Mouse (Mus musculus): ENCODE data around the gene Gstt1. TPM values are rescaled to one million over a fixed set of nuclear protein-coding genes. Genes with fewer than 3 reads are reported as not detected.

The Gstt1 gene
- polyA plus RNA-seq, 1 experiment from 2014 or later, result 7.7 TPM

DNA sequence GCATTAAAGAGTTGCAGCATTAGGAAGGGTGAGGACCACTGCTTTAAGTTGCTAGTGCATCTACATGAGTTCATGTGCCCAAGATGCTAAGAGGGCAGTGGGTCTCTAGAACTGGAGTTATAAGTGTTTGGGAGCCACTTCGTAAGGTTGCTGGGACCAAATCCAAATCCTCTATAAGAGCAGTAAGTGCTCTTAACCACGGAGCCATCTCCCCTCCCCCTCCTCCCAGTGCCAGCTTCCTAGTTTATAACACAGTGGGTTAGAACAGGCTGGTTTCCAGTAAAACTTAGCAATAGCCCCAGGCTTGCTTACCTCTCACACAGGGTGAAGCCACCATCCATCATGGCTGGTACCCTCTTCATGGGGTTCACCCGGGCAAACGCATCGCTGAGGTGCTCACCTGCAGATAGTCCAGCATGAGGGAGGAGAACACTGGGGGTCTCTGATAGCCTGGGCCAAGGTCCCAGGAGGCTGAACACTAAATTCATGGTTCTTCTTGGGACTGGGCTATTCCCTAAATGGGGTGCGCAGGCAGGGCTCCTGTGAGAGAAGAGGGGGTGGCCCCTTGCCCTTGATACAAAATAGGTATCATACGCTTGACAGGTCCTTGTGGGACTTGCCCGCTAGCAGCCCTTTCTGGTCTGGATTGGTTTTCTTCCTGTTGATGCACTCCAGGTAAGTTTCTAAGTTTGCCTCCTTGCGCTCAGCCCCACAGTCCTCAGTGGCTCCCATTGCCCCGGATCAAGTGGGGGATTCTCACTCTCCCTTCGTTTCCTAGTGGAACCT is 1.5 kb downstream of the Gstt1 start:
- no peak for ATAC-seq (ENCODE audit: low FRiP score)
- no peaks in the 10 kb centered on the region for H3K9me3 ChIP-seq
- 52% methylated on average over 11 of the region's 11 CpGs for WGBS
- no peak overlapping the region for H3K27ac ChIP-seq
- H3K36me3 ChIP-seq, result no peaks in the 10 kb centered on the region
- peaks cover 22% of the 10 kb centered on the region for H3K27me3 ChIP-seq
- H3K4me3 ChIP-seq, result peak overlapping the region; percentile 41
- peaks cover 17% of the 10 kb centered on the region for H3K4me1 ChIP-seq (replicated peaks)
- H3K9ac ChIP-seq, result peak overlapping the region; percentile 66; the same call in 1 of the 2 replicates
- peak overlapping the region; percentile 68 for H3K4me2 ChIP-seq

DNA sequence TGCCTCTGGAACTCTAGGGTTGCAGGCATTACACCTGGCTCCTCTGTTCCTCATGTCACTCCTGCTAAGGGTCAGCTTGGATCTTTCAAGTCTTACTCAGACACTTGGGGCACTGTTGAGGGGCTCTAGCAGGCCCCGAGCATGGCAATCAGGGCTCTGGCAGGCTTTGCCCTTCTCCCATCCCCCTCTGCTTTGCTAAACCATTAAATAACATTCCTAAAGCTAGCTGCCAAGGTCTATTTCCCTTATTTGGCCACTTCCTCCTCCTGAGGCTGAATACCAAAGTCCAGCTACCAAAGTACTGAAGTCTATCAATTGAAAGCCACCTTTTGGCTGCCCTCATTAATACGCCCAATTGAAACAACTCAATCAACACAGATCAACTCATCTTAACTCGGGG is 3.5 kb downstream of the Gstt1 start:
- no peaks in the 10 kb centered on the region for H3K9me3 ChIP-seq
- no peak overlapping the region for H3K4me3 ChIP-seq
- H3K9ac ChIP-seq, result no peak overlapping the region
- WGBS, result 35% methylated on average over 3 of the region's 3 CpGs
- H3K36me3 ChIP-seq, result no peaks in the 10 kb centered on the region
- no peak overlapping the region for H3K4me2 ChIP-seq
- H3K27ac ChIP-seq, result no peak overlapping the region
- peaks cover 22% of the 10 kb centered on the region for H3K27me3 ChIP-seq
- H3K4me1 ChIP-seq (replicated peaks), result peaks cover 21% of the 10 kb centered on the region
- no peak for ATAC-seq (ENCODE audit: low FRiP score)

DNA sequence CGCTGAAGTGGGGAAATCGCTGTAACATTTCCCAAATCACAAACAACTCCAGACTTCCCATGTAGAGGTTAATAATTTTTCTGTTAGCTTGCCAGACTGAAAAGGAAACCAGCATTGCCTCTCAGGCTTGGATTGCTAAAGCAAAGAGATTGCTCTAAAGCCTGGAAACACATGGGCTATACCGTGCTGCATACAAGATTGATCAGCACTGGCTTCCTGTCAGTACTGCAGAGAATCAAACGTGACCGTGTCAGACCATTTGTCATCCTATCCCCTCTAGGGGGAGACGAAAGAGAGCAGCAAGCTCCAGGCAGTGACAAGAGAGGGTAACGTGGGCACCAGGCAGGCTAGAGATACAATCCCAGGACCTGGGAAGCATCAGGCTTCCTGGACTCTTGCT is 7.6 kb downstream of the Gstt1 start:
- ATAC-seq (ENCODE audit: low FRiP score), result no peak
- Histone ChIP-seq H3K27me3 (0 out of 2 replicates have a peak, but pooled peaks cover 3% of the 10 kb centered on the region), H3K36me3 (no peaks in the 10 kb centered on the region), H3K4me2 (no peak overlapping the region), H3K4me1 (replicated peaks) (peaks cover 4% of the 10 kb centered on the region), H3K9me3 (no peaks in the 10 kb centered on the region), H3K9ac (peak overlapping the region; percentile 46; the same call in 1 of the 2 replicates), H3K4me3 (no peak overlapping the region), H3K27ac (peak overlapping the region; percentile 18; the same call in 1 of the 2 replicates)
- 23% methylated on average over 7 of the region's 7 CpGs for WGBS

DNA sequence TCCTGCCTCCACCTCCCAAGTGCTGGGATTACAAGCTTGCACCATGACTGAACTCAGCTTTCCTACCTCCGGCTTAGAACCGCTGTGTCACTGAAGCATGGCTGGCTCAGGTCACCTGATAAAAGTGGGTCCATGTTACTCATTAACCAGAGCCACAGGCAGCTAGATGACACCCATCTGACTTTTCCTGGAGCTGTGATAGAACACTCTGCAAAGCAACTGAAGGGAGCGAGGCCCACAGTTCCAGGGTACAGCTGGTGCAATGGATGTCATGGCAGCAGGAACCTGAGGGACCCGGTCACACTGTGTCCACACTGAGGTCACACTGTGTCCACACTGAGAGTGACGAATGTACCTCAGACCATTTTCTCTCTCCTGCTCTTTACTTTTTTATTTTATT is 8.5 kb downstream of the Gstt1 start:
- 87% methylated on average over 5 of the region's 5 CpGs for WGBS

DNA sequence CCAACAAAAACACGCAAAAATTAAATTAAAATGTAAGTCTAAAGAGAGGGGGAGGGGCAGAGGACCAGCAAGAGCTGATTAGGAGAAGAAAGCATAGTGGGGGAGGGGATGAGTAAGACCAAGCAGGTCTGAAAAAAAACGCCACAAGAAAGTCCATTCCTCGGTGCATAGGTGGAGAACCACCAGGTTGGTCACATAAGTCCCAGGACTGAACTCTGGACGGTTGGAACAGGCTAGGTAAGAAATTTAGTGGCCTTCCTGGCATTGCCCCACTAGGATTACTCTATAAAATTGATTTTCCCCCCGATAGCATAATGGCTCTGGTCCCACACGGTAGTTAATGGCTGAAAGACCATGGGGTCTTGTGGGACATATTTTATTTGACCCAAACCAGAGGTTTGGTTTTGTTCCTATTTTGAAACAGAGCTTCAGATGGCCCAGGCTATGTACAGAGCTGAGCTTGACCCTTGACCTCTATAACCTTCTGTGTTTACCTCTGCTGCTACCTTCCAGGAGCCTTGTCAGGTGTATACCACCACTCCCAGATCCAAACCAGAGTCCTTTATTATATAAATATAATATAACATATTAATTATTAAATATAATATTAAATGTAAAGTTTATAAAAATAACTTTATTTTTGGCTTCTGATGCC is 9.2 kb downstream of the Gstt1 start:
- H3K4me1 ChIP-seq (replicated peaks), result peaks cover 4% of the 10 kb centered on the region
- 74% methylated on average over 6 of the region's 6 CpGs for WGBS
- H3K4me3 ChIP-seq, result no peak overlapping the region
- no peaks in the 10 kb centered on the region for H3K9me3 ChIP-seq
- no peak overlapping the region for H3K4me2 ChIP-seq
- no peaks in the 10 kb centered on the region for H3K36me3 ChIP-seq
- peaks cover 6% of the 10 kb centered on the region; the same call in 1 of the 2 replicates for H3K27me3 ChIP-seq
- ATAC-seq (ENCODE audit: low FRiP score), result no peak
- H3K27ac ChIP-seq, result no peak overlapping the region
- H3K9ac ChIP-seq, result no peak overlapping the region

More for the DNA sequence above, 8.5 kb downstream of the Gstt1 start:
- Histone ChIP-seq H3K4me1 (replicated peaks) (peaks cover 4% of the 10 kb centered on the region), H3K9me3 (no peaks in the 10 kb centered on the region), H3K36me3 (no peaks in the 10 kb centered on the region), H3K9ac (no peak overlapping the region), H3K4me3 (no peak overlapping the region), H3K4me2 (no peak overlapping the region), H3K27ac (no peak overlapping the region), H3K27me3 (peaks cover 7% of the 10 kb centered on the region; the same call in 1 of the 2 replicates)
- no peak for ATAC-seq (ENCODE audit: low FRiP score)

DNA sequence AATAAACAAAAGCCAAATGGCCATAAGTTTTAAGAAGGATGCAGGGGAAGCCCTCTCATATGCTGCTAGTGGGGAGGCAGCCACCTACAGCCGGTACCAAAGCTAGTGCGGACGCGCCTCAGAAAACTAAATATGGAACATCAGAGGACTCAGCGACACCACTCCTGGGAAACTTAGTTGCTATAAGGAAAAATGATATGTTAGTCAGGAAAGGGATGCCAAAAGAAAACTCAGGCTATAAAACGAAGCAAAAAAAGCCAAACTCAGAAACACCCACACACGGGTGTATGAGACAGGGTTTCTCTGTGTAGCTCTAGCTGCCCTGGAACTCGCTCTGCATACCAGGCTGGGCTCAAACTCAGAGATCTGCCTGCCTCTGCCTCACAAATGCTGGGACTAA is 10.1 kb downstream of the Gstt1 start:
- 95% methylated on average over 8 of the region's 8 CpGs for WGBS
- no peak overlapping the region for H3K27ac ChIP-seq
- H3K9ac ChIP-seq, result no peak overlapping the region
- no peak overlapping the region for H3K4me2 ChIP-seq
- H3K9me3 ChIP-seq, result no peaks in the 10 kb centered on the region
- ATAC-seq (ENCODE audit: low FRiP score), result no peak
- H3K27me3 ChIP-seq, result peaks cover 15% of the 10 kb centered on the region
- H3K4me1 ChIP-seq (replicated peaks), result peaks cover 4% of the 10 kb centered on the region
- H3K4me3 ChIP-seq, result no peak overlapping the region
- no peaks in the 10 kb centered on the region for H3K36me3 ChIP-seq

DNA sequence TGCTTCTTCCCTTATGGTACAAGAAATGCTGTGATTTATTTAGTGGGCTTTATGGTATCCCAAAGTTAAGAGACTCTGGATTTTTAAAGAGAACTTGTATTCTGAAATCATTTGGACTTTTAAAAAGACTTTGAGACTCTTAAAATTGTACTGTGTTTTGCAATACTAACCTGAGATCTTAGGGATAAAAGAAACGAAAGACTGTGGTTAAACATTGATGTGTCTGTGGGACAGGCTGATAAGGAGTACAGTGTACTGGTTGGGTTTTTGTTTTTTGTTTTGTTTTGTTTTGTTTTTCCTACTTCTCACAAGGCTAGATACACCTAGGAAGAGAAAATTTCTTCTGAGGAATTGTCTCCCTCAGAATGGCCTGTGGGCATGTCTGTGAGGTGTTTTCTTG is 12.9 kb downstream of the Gstt1 start:
- no peaks in the 10 kb centered on the region for H3K9me3 ChIP-seq
- H3K27ac ChIP-seq, result no peak overlapping the region
- H3K36me3 ChIP-seq, result no peaks in the 10 kb centered on the region
- 76% methylated on average over 1 of the region's 1 CpGs for WGBS
- no peak for ATAC-seq (ENCODE audit: low FRiP score)
- peaks cover 43% of the 10 kb centered on the region for H3K27me3 ChIP-seq
- peaks cover 8% of the 10 kb centered on the region for H3K4me1 ChIP-seq (replicated peaks)
- H3K9ac ChIP-seq, result no peak overlapping the region
- no peak overlapping the region for H3K4me3 ChIP-seq
- H3K4me2 ChIP-seq, result no peak overlapping the region

DNA sequence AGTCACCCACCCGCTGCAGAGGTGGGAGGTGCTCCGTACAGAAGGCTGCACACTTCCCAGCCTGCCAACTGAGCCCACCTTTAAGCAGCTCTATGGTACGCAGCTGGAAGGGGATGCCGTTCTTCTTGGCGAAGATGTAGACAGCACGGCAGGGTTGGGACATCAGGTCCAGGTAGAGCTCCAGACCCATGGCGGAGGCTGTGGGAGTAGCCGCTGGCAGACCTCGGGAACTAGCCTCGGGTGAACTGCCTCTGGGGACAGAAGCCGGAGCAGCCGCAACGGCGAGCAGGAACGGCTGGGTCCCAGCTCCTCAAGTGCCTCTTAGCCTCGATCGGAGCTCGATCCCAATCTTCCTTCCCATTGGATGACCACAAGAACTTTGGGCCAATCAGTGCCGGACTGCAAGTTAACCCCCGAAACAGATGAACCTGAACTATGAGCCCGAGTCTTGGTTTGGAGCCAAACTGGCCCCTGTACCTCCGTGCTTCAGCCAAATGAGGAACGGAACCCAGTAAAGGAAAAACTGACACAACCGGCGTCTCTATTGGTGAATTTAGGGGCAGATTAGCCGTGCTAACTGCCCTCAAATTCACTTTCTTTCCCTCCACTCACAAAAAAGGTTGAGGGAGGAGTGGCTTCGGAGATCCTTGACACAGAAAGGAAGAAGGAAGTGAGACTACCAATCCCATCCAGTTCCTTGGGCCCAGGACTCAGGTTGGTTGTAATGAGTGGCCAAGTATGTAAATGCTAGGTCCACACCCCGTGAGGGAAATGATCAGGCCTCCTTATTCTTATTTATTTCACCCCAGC is 17.4 kb downstream of the Gstt1 start, which contains the start of the genes Gm20441 and Gstt3:
Gm20441 (minus strand) TSS at position 186 of the 810 bp plus-strand sequence.
Gstt3 (minus strand) TSS at position 646 of the 810 bp plus-strand sequence.
- Histone ChIP-seq H3K27ac (no peak within 1 kb of the TSS), H3K9ac (peak within 1 kb of the TSS; percentile 62), H3K9me3 (no peaks in the 10 kb centered on the region), H3K36me3 (no peaks in the 10 kb centered on the region), H3K4me3 (peak within 1 kb of the TSS; percentile 37), H3K4me2 (peak within 1 kb of the TSS; percentile 66), H3K4me1 (replicated peaks) (peaks cover 11% of the 10 kb centered on the region), H3K27me3 (peaks cover 76% of the 10 kb centered on the region)
- no peak for ATAC-seq (ENCODE audit: low FRiP score)
- 2% methylated on average over 28 of the region's 28 CpGs for WGBS

DNA sequence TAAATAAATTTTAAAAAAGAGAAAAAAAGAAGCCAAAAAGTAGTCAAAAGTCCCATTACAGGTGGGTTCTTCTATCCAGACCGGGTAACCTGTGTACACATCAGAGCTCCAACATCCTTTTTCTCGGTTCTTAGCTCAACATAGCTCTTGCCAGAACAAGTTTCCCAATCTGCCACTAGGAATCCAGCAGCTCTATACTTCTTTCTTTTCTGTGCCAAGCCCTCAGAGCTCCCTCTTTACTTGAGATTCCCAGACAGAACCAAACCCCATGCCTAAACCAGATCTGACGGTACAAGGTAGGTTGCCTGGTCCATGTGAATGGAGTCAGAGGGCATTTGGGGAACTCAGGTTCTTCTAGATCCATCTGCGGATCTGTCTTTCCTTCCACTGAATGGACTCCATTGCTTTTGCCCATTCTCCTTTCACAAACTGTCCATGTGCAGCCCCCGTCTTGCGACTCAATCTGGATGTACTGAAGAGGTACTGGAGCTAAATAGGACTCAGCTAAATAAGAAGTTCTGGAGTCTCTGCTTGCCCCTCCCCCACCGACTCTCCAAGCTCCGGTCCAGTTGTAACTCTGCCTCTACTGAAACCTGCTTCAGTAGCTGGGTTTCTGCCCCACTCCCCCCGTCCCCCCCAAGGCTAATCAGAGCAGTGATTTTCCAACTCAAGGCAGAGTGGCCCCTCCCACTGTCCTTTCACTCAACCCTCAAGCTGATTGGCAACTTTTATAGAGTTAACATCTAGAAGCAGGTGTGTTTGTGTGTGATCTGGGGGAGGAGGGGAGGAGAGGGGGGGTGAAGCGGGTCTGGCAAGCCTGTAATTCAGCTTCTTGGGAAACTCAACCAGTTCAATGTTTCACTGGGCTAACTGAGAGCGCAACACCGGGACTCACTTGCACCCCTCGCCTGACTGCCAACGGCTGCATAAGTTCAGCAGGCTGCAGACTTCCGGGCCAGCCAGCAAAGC is 18.9 kb downstream of the Gstt1 start:
- ATAC-seq (ENCODE audit: low FRiP score), result no peak
- Histone ChIP-seq H3K4me2 (no peak overlapping the region), H3K9ac (no peak overlapping the region), H3K36me3 (no peaks in the 10 kb centered on the region), H3K4me1 (replicated peaks) (peaks cover 11% of the 10 kb centered on the region), H3K4me3 (no peak overlapping the region), H3K9me3 (no peaks in the 10 kb centered on the region), H3K27ac (no peak overlapping the region), H3K27me3 (peaks cover 80% of the 10 kb centered on the region)
- WGBS, result 47% methylated on average over 15 of the region's 15 CpGs

DNA sequence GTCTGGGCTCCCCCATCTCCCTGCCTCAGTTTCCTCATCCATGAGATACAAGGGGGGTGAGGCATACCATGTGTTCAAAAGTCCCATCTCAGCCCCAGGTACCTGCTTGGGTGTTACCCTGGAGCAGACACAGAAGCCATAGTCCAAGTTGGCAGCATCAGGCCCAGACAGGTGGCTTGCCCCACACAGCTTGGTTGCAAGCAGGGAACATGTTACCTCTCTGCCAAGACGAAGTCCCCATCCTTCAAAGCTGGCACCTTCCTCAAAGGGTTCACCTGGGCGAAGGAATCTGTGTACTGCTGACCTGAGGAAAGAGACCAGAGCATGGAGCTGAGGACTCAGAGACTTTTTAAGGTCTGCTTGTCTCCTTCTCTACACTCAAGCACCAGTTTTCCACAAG is 20.5 kb downstream of the Gstt1 start:
- Histone ChIP-seq H3K27me3 (peaks cover 68% of the 10 kb centered on the region), H3K27ac (no peak overlapping the region), H3K4me2 (no peak overlapping the region), H3K4me3 (no peak overlapping the region), H3K4me1 (replicated peaks) (peaks cover 15% of the 10 kb centered on the region), H3K9ac (no peak overlapping the region), H3K36me3 (no peaks in the 10 kb centered on the region), H3K9me3 (no peaks in the 10 kb centered on the region)
- ATAC-seq (ENCODE audit: low FRiP score), result no peak
- 77% methylated on average over 2 of the region's 2 CpGs for WGBS

DNA sequence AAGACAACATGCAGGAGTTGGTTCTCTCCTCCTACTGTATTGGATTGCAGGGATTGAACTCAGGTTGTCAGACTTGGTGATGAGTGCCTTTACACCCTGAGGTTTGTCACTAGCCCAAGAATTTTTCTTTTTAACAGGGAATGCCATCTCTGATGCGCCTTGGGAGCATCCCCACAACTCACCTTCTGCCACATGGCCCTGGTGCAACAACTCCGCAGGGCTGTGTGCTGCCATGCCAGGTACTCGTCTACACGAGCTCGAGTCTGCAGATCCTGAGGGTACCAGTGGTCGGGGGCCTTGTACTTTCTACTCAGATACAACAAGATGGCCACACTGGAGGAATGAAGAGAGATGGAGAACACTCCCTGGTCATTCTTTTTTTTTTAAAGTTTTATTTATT is 21.8 kb downstream of the Gstt1 start:
- 86% methylated on average over 6 of the region's 6 CpGs for WGBS
- H3K27me3 ChIP-seq, result peaks cover 54% of the 10 kb centered on the region
- H3K4me2 ChIP-seq, result no peak overlapping the region
- H3K9me3 ChIP-seq, result no peaks in the 10 kb centered on the region
- H3K9ac ChIP-seq, result no peak overlapping the region
- H3K4me1 ChIP-seq (replicated peaks), result peaks cover 26% of the 10 kb centered on the region
- ATAC-seq (ENCODE audit: low FRiP score), result no peak
- no peak overlapping the region for H3K27ac ChIP-seq
- no peaks in the 10 kb centered on the region for H3K36me3 ChIP-seq
- no peak overlapping the region for H3K4me3 ChIP-seq

Data from hindbrain, embryonic 13.5 days (tissue).